Mouse (Mus musculus) ES-Bruce4 (cell line): ENCODE results near the gene Rraga. TPM values are rescaled to one million over a fixed set of nuclear protein-coding genes. Genes with fewer than 3 reads are reported as not detected.
A peak's percentile ranks its signal among the peaks of the same experiment; 100 is the strongest.

Source experiments
- H3K27ac ChIP-seq: 2 replicates; pipeline ENCODE4 v1.5.1; 2012; ENCODE audit warnings: low read length, inconsistent platforms; ENCODE audit not compliant: insufficient read depth
- H3K27me3 ChIP-seq: 2 replicates; pipeline ENCODE4 v1.6.1; 2012; ENCODE audit warnings: mild to moderate bottlenecking, low read length, inconsistent platforms; ENCODE audit not compliant: control insufficient read depth, poor library complexity, insufficient read depth, severe bottlenecking
- H3K36me3 ChIP-seq: 2 replicates; pipeline ENCODE4 v1.6.1; 2012; ENCODE audit warnings: inconsistent platforms, mild to moderate bottlenecking, low read length, moderate library complexity; ENCODE audit not compliant: control insufficient read depth, poor library complexity, insufficient read depth, severe bottlenecking
- H3K4me1 ChIP-seq: one replicate; pipeline ENCODE4 v1.8.1; 2011; ENCODE audit warnings: low read length; ENCODE audit not compliant: control insufficient read depth, insufficient read depth
- H3K4me3 ChIP-seq: 2 replicates; pipeline ENCODE4 v1.5.1; 2011; ENCODE audit warnings: low read depth, mild to moderate bottlenecking, low read length
- H3K9ac ChIP-seq: 2 replicates; pipeline ENCODE4 v1.6.1; 2012; ENCODE audit warnings: low read depth, mild to moderate bottlenecking, inconsistent platforms; ENCODE audit not compliant: poor library complexity, severe bottlenecking
- H3K9me3 ChIP-seq: replicated peaks from 2 replicates; pipeline ENCODE4 v1.6.1; 2012; ENCODE audit warnings: mild to moderate bottlenecking, low read length, inconsistent platforms; ENCODE audit not compliant: control insufficient read depth, poor library complexity, insufficient read depth, severe bottlenecking
- CTCF ChIP-seq: IDR thresholded peaks from one replicate; pipeline ENCODE4 v1.8.1; 2011; ENCODE audit warnings: low read depth, low read length
- EP300 ChIP-seq: IDR thresholded peaks from 2 replicates; pipeline ENCODE4 v1.6.1; 2011; ENCODE audit warnings: low read depth, low read length; ENCODE audit not compliant: insufficient read depth
- POLR2A ChIP-seq: IDR thresholded peaks from one replicate; pipeline ENCODE4 v1.8.1; 2011; ENCODE audit warnings: low read length; ENCODE audit not compliant: insufficient read depth
- polyA plus RNA-seq: library from polyadenylated mRNA; stranded (reverse); fragments of >200 nt; gene quantifications from 2 replicates; pipeline ENCODE4 v1.2.4, GENCODE M21; 2011; ENCODE audit warnings: low read depth; ENCODE audit not compliant: missing spikeins, insufficient read depth, insufficient read length

Rraga gene
- polyA plus RNA-seq, 1 experiment, result 112 TPM

DNA sequence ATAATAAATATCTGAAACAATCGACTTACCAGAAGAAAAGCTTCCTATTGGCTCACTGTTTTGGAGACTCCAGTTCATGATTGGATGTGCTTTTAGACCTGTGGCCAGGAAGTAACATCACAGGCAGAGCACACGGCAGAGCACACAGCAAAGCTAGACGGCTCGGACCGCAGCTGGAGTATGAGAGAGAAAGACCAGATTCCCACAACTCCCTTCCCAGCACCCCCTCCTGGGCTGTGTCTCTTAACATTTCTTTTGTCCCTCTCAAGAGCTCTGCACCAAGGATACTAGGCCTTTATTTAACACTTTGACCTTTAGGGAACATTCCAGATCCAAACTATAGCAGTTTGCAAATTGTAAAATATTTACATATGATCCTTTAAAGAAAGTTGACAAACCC lies 36.5 kb upstream of the Rraga start:
- TF ChIP-seq CTCF (no peak), EP300 (no peak), POLR2A (no peak)
- no peaks in the 10 kb centered on the region for H3K36me3 ChIP-seq

DNA sequence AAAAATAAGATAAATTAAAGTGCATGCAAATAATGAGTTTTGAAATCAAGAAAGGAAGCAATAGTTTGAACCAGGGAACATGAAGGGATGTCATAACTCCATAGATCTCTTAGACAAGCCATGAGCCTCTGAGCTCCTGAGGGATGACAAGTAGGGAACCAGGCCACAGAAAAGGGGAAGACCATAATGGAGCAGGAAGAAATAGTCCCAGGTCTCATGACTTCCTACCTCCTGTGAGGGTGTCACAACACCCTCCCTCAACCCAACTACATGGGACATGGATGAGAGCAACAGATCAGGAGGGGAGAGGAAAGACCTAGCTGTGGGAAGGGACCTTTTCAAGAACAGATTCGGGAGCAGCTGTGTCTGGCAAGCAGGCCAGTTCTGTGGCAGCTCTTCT lies 33.9 kb upstream of the Rraga start:
- Histone ChIP-seq H3K4me1 (peaks cover 2% of the 10 kb centered on the region), H3K36me3 (no peaks in the 10 kb centered on the region), H3K9me3 (no peaks in the 10 kb centered on the region), H3K27me3 (no peaks in the 10 kb centered on the region), H3K27ac (no peak overlapping the region), H3K4me3 (no peak overlapping the region), H3K9ac (no peak overlapping the region)
- TF ChIP-seq CTCF (no peak), EP300 (no peak), POLR2A (no peak)

More for the DNA sequence above, 36.5 kb upstream of the Rraga start:
- H3K4me1 ChIP-seq, result peaks cover 2% of the 10 kb centered on the region
- H3K4me3 ChIP-seq, result no peak overlapping the region
- no peaks in the 10 kb centered on the region for H3K27me3 ChIP-seq
- H3K9me3 ChIP-seq, result no peaks in the 10 kb centered on the region
- no peak overlapping the region for H3K27ac ChIP-seq
- no peak overlapping the region for H3K9ac ChIP-seq

DNA sequence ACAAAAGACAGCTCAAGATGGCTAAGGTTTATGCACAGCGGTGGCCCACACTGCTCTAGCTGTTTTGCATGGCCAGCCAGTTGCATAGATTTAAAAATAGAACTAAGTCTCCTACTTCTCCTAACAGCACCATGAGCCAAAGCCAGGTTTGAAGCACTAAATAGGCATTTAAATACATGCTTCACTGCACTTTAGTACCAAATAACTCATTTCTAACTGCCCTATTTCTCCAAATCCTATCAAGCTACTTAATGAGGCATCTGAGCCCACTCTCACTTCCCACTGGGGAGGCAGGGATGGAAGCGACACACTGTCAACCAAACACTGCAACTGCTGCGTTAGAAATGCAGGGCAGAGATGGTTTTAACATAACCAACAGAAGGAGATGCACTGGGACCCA lies 31.5 kb upstream of the Rraga start:
- H3K4me3 ChIP-seq, result no peak overlapping the region
- H3K4me1 ChIP-seq, result peaks cover 2% of the 10 kb centered on the region
- TF ChIP-seq POLR2A (no peak), CTCF (no peak), EP300 (no peak)
- no peaks in the 10 kb centered on the region for H3K36me3 ChIP-seq
- H3K27me3 ChIP-seq, result no peaks in the 10 kb centered on the region; the same call in 1 of the 2 replicates
- no peak overlapping the region for H3K27ac ChIP-seq
- no peak overlapping the region for H3K9ac ChIP-seq
- H3K9me3 ChIP-seq, result no peaks in the 10 kb centered on the region

DNA sequence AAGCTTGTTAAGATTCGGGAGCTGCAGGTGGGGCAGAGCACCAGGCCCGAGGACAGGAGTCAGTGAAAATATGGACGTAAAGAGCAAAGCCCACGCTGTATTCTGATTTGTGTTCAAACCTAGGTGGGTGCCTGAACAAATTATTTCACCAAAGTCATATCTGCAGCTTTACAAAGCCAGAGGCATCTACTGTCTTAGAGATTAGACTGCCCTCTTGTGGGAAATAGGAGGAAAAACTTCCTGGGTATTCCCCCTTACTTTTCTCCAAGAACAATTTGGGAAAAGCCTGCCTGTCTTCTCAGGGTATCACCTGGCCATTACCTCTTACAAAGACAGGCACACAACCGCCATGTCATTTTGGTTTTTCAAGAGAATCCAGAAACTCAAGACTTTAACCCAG lies 29.9 kb upstream of the Rraga start:
- H3K4me1 ChIP-seq, result no peaks in the 10 kb centered on the region
- no peaks in the 10 kb centered on the region; the same call in 1 of the 2 replicates for H3K27me3 ChIP-seq
- H3K4me3 ChIP-seq, result no peak overlapping the region
- TF ChIP-seq POLR2A (no peak), CTCF (no peak), EP300 (no peak)
- H3K9ac ChIP-seq, result no peak overlapping the region
- H3K36me3 ChIP-seq, result no peaks in the 10 kb centered on the region
- H3K27ac ChIP-seq, result no peak overlapping the region
- no peaks in the 10 kb centered on the region for H3K9me3 ChIP-seq

DNA sequence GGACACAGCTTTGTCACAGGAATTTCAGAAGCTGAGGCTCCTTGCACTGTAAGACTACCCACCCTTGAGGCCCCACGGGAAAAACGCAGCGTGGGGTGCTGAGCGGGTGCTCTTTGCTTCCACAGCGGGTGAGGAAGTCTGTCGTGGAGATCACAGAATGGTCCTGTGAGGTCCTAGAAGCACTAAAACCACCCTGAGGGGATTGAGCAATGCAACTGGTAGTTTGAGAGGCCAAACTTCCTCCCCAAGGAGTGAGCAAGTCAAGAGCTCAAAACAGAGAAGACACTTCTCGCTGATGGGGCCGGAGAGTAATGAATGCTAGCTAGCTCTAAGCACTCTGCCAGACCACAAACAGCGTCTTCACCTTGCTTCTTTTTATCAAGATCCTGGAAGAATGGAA lies 27.1 kb upstream of the Rraga start:
- Histone ChIP-seq H3K9ac (no peak overlapping the region), H3K4me1 (no peaks in the 10 kb centered on the region), H3K27me3 (no peaks in the 10 kb centered on the region; the same call in 1 of the 2 replicates), H3K36me3 (no peaks in the 10 kb centered on the region), H3K9me3 (no peaks in the 10 kb centered on the region), H3K4me3 (no peak overlapping the region), H3K27ac (no peak overlapping the region)
- TF ChIP-seq EP300 (no peak), POLR2A (no peak), CTCF (no peak)

DNA sequence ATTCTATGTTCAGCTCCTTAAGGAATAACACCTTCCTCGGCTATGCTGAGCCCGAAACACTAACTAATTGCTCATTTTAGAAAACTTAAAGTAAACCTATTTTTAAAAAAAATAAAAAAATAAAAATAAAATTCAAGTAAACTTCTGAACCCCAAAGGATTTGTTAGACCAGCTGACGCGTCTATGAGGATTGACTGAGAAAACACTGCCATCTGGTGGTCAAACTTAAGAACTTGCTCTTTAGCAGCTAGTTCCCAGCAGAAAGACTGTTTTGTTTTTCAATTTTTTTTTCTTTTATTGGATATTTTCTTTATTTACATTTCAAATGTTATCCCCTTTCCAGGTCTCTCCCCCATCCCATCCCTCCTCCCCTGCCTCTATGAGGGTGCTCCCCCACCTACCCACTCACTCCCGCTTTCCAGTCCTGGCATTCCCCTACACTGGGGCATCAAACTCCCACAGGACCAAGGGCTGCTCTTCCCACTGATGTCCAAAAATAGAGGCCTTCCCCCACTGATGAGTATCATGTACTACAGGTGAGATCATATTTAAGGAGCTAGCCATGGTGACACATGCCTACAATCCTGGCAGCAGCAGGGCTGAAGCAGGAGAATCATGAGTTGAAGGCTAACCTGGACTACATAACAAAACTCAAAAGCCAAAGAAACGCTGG lies 20.3 kb upstream of the Rraga start:
- no peaks in the 10 kb centered on the region for H3K27me3 ChIP-seq
- H3K4me3 ChIP-seq, result no peak overlapping the region
- H3K27ac ChIP-seq, result no peak overlapping the region
- H3K9me3 ChIP-seq, result no peaks in the 10 kb centered on the region
- no peak overlapping the region for H3K9ac ChIP-seq
- H3K36me3 ChIP-seq, result no peaks in the 10 kb centered on the region
- no peaks in the 10 kb centered on the region for H3K4me1 ChIP-seq
- TF ChIP-seq EP300 (no peak), POLR2A (no peak), CTCF (peak; percentile 31)
